8 mouse cellular contexts compared by ENCODE assay signal in genomic region chr12:45074042-45074601, GRCm38 (mm10). TPM values are rescaled to one million over a fixed set of nuclear protein-coding genes. Genes with fewer than 3 reads are reported as not detected.
DNase-seq lines count a peak whose midpoint lies in the region; ATAC-seq and TF ChIP-seq lines count a peak whose summit lies in the region.

No protein-coding gene starts in this region.

- under 1% methylated on average over 60 of the region's 62 CpGs for WGBS in hindbrain, embryonic 12.5 days
- under 1% methylated on average over 51 of the region's 62 CpGs for WGBS in lung, postnatal 0 days

- DNase-seq in Muller cell, postnatal 12 days (ENCODE audit: inconsistent ontology term), result peak; percentile 92
- DNase-seq in cerebellum, postnatal 10 days, result peak; percentile 70 to 80
- peak; percentile 78 to 79 for DNase-seq in frontal cortex, postnatal 36 days (ENCODE audit: low spot score in 2 of 2)
- peak; percentile 80 for DNase-seq in layer of hippocampus, postnatal 36 days
- DNase-seq in lung, postnatal 0 days (ENCODE audit: low spot score), result peak; percentile 80
- peak; percentile 65 for DNase-seq in ovary, postnatal 14 days (ENCODE audit: low spot score)
- peak; percentile 18 for DNase-seq in urinary bladder, postnatal 10 days (ENCODE audit: low spot score)

- peak overlapping the region; percentile 74 for H3K9ac ChIP-seq in hindbrain, embryonic 12.5 days
- H3K9ac ChIP-seq in lung, postnatal 0 days (replicated peaks; ENCODE audit: low read depth), result peak overlapping the region; percentile 65

- peak overlapping the region; percentile 72 for H3K4me3 ChIP-seq in hindbrain, embryonic 12.5 days
- H3K4me3 ChIP-seq in lung, postnatal 0 days (ENCODE audit: low read depth, low read length), result peak overlapping the region; percentile 76

- no peak for TF ChIP-seq EP300 in lung, postnatal 0 days (IDR thresholded peaks at IDR 0.05)

- peak overlapping the region; percentile 100 for H3K4me2 ChIP-seq in hindbrain, embryonic 12.5 days (replicated peaks)
- peak overlapping the region; percentile 91 for H3K4me2 ChIP-seq in lung, postnatal 0 days (replicated peaks; ENCODE audit: low read depth, low read length)

- TF ChIP-seq CTCF in lung, postnatal 0 days (IDR thresholded peaks at IDR 0.05), result no peak

- peaks cover 3% of the 10 kb centered on the region; the same call in 1 of the 2 replicates for H3K27me3 ChIP-seq in hindbrain, embryonic 12.5 days
- no peaks in the 10 kb centered on the region for H3K27me3 ChIP-seq in lung, postnatal 0 days (replicated peaks; ENCODE audit: insufficient read depth, low read length)

- no peaks in the 10 kb centered on the region for H3K36me3 ChIP-seq in hindbrain, embryonic 12.5 days
- no peaks in the 10 kb centered on the region for H3K36me3 ChIP-seq in lung, postnatal 0 days (ENCODE audit: insufficient read depth, low read length)

- no peaks in the 10 kb centered on the region for H3K9me3 ChIP-seq in hindbrain, embryonic 12.5 days (replicated peaks)
- no peaks in the 10 kb centered on the region for H3K9me3 ChIP-seq in lung, postnatal 0 days (ENCODE audit: low read length)

- peak; percentile 89 for ATAC-seq in hindbrain, embryonic 12.5 days (ENCODE audit: low FRiP score)
- ATAC-seq in lung, postnatal 0 days, result peak; percentile 83

- peak overlapping the region; percentile 71 for H3K27ac ChIP-seq in hindbrain, embryonic 12.5 days
- peak overlapping the region; percentile 85 for H3K27ac ChIP-seq in lung, postnatal 0 days (ENCODE audit: low read length)

- peaks cover 10% of the 10 kb centered on the region; the same call in 1 of the 2 replicates for H3K4me1 ChIP-seq in hindbrain, embryonic 12.5 days
- H3K4me1 ChIP-seq in lung, postnatal 0 days (ENCODE audit: insufficient read depth, low read depth, low read length), result 0 out of 2 replicates have a peak, but pooled peaks cover 3% of the 10 kb centered on the region

RNA-seq across cellular contexts. Expression of gene Stxbp6, which starts 0.4 kb away (rescaled TPM):
- 11.5 and 14.0 TPM in 2 replicates for polyA plus RNA-seq in hindbrain, embryonic 12.5 days (2016; fragmentation: Nextera tagmentation; extraction: Ambion mirVana)
- 10 to 100 TPM; 72.4 to 77.5 TPM for total RNA-seq in layer of hippocampus, postnatal 36 days (2021)
- 22.1 and 25.7 TPM in 2 replicates for polyA plus RNA-seq in lung, postnatal 0 days (2015; fragmentation: Nextera tagmentation; extraction: Ambion mirVana)

Comparison
In these comparisons a context has a peak if more than half of its experiments do, and no peak if none do; other contexts are left out.
1. Peak in every context shown above with its lines: DNase-seq, ATAC-seq, H3K4me3 ChIP-seq and H3K27ac ChIP-seq.
2. DNase-seq: peak in every context shown above with its lines; median percentile 92 in Muller cell, postnatal 12 days; 80 in layer of hippocampus, postnatal 36 days; 80 in lung, postnatal 0 days; 78 in frontal cortex, postnatal 36 days; 75 in cerebellum, postnatal 10 days; 65 in ovary, postnatal 14 days; 18 in urinary bladder, postnatal 10 days.